Mouse (Mus musculus): ENCODE measurements at regions not wholly inside any gene's neighbourhood (a gene's known extent, or its start where the extent isn't known, plus 50 kb on each side); places are given as distances from the start of the nearest gene placed in this dataset.

GRCm38 (mm10) chr10:91734691-91735090, 553.6 kb upstream of the Tmpo start:
- no peaks in the 10 kb centered on the region; the same call in 1 of the 2 replicates for H3K27me3 ChIP-seq (ENCODE audit: insufficient read depth, low read length)
- H3K9ac ChIP-seq = no peak overlapping the region
- no peak overlapping the region for H3K4me2 ChIP-seq (ENCODE audit: low read depth)
- no peak overlapping the region for H3K27ac ChIP-seq (ENCODE audit: low read depth, low read length)
- no peak for ATAC-seq
- 72% methylated on average over 8 of the region's 8 CpGs for WGBS
- DNase-seq = no peak
- TF ChIP-seq CTCF (IDR thresholded peaks at IDR 0.05; ENCODE audit: low read depth) = 0 out of 2 replicates have a peak, but pooled peaks have one; percentile 18
- no peaks in the 10 kb centered on the region for H3K9me3 ChIP-seq (ENCODE audit: low read length)
- no peak overlapping the region for H3K4me3 ChIP-seq (ENCODE audit: low read depth, low read length)
- H3K36me3 ChIP-seq (ENCODE audit: insufficient read depth) = no peaks in the 10 kb centered on the region
- H3K4me1 ChIP-seq (ENCODE audit: insufficient read depth) = no peaks in the 10 kb centered on the region

- no peaks in the 10 kb centered on the region for H3K36me3 ChIP-seq (ENCODE audit: insufficient read depth)
- no peaks in the 10 kb centered on the region for H3K9me3 ChIP-seq (ENCODE audit: low read length)
These were observed 551.0 kb upstream of the Tmpo start for GRCm38 (mm10) chr10:91732007-91732589.

GRCm38 (mm10) chr10:91730062-91730461, 548.9 kb upstream of the Tmpo start:
- no peak overlapping the region for H3K27ac ChIP-seq (ENCODE audit: low read depth, low read length)
- 36% methylated on average over 6 of the region's 6 CpGs for WGBS
- peaks cover 3% of the 10 kb centered on the region; the same call in 1 of the 2 replicates for H3K27me3 ChIP-seq (ENCODE audit: insufficient read depth, low read length)
- DNase-seq = no peak
- no peaks in the 10 kb centered on the region for H3K9me3 ChIP-seq (ENCODE audit: low read length)
- no peaks in the 10 kb centered on the region for H3K4me1 ChIP-seq (ENCODE audit: insufficient read depth)
- no peak for ATAC-seq
- no peaks in the 10 kb centered on the region for H3K36me3 ChIP-seq (ENCODE audit: insufficient read depth)
- no peak for TF ChIP-seq CTCF (IDR thresholded peaks at IDR 0.05; ENCODE audit: low read depth)
- no peak overlapping the region for H3K9ac ChIP-seq
- no peak overlapping the region for H3K4me3 ChIP-seq (ENCODE audit: low read depth, low read length)
- H3K4me2 ChIP-seq (ENCODE audit: low read depth) = no peak overlapping the region

More at GRCm38 (mm10) chr10:91732007-91732589, 551.0 kb upstream of the Tmpo start:
- TF ChIP-seq CTCF (IDR thresholded peaks at IDR 0.05; ENCODE audit: low read depth) = no peak
- Histone ChIP-seq H3K4me2 (ENCODE audit: low read depth) (no peak overlapping the region), H3K27ac (ENCODE audit: low read depth, low read length) (no peak overlapping the region), H3K9ac (no peak overlapping the region), H3K27me3 (ENCODE audit: insufficient read depth, low read length) (no peaks in the 10 kb centered on the region; the same call in 1 of the 2 replicates), H3K4me1 (ENCODE audit: insufficient read depth) (no peaks in the 10 kb centered on the region), H3K4me3 (ENCODE audit: low read depth, low read length) (no peak overlapping the region)
- no peak for DNase-seq
- no peak for ATAC-seq
- WGBS = 45% methylated on average over 9 of the region's 9 CpGs

- Histone ChIP-seq H3K36me3 (ENCODE audit: insufficient read depth) (no peaks in the 10 kb centered on the region), H3K9ac (no peak overlapping the region), H3K27ac (ENCODE audit: low read depth, low read length) (no peak overlapping the region), H3K27me3 (ENCODE audit: insufficient read depth, low read length) (peaks cover 7% of the 10 kb centered on the region), H3K4me1 (ENCODE audit: insufficient read depth) (no peaks in the 10 kb centered on the region), H3K4me3 (ENCODE audit: low read depth, low read length) (no peak overlapping the region), H3K9me3 (ENCODE audit: low read length) (no peaks in the 10 kb centered on the region), H3K4me2 (ENCODE audit: low read depth) (no peak overlapping the region)
- ATAC-seq = peak; percentile 95
- DNase-seq = peak; percentile 92
- 32% methylated on average over 9 of the region's 9 CpGs for WGBS
- no peak for TF ChIP-seq CTCF (IDR thresholded peaks at IDR 0.05; ENCODE audit: low read depth)
These were observed 538.7 kb upstream of the Tmpo start for GRCm38 (mm10) chr10:91719561-91720371.

- DNase-seq (no peak), ATAC-seq (no peak)
- no peak for TF ChIP-seq CTCF (IDR thresholded peaks at IDR 0.05; ENCODE audit: low read depth)
- WGBS = 74% methylated on average over 7 of the region's 7 CpGs
- Histone ChIP-seq H3K4me2 (ENCODE audit: low read depth) (no peak overlapping the region), H3K4me3 (ENCODE audit: low read depth, low read length) (no peak overlapping the region), H3K4me1 (ENCODE audit: insufficient read depth) (no peaks in the 10 kb centered on the region), H3K9ac (no peak overlapping the region), H3K36me3 (ENCODE audit: insufficient read depth) (no peaks in the 10 kb centered on the region), H3K9me3 (ENCODE audit: low read length) (no peaks in the 10 kb centered on the region), H3K27ac (ENCODE audit: low read depth, low read length) (no peak overlapping the region), H3K27me3 (ENCODE audit: insufficient read depth, low read length) (peaks cover 2% of the 10 kb centered on the region; the same call in 1 of the 2 replicates)
These were observed 535.5 kb upstream of the Tmpo start for GRCm38 (mm10) chr10:91716604-91717003.

GRCm38 (mm10) chr10:91714648-91715047, 533.5 kb upstream of the Tmpo start:
- WGBS = 57% methylated on average over 3 of the region's 3 CpGs
- H3K9ac ChIP-seq = no peak overlapping the region
- DNase-seq (no peak), ATAC-seq (no peak)
- no peaks in the 10 kb centered on the region for H3K36me3 ChIP-seq (ENCODE audit: insufficient read depth)
- TF ChIP-seq CTCF (IDR thresholded peaks at IDR 0.05; ENCODE audit: low read depth) = no peak
- no peaks in the 10 kb centered on the region for H3K4me1 ChIP-seq (ENCODE audit: insufficient read depth)
- no peaks in the 10 kb centered on the region for H3K9me3 ChIP-seq (ENCODE audit: low read length)
- H3K4me2 ChIP-seq (ENCODE audit: low read depth) = no peak overlapping the region
- no peak overlapping the region for H3K27ac ChIP-seq (ENCODE audit: low read depth, low read length)
- H3K4me3 ChIP-seq (ENCODE audit: low read depth, low read length) = no peak overlapping the region
- H3K27me3 ChIP-seq (ENCODE audit: insufficient read depth, low read length) = peaks cover 2% of the 10 kb centered on the region; the same call in 1 of the 2 replicates

- Histone ChIP-seq H3K4me1 (ENCODE audit: insufficient read depth) (no peaks in the 10 kb centered on the region), H3K4me3 (ENCODE audit: low read depth, low read length) (no peak overlapping the region), H3K9me3 (ENCODE audit: low read length) (no peaks in the 10 kb centered on the region), H3K4me2 (ENCODE audit: low read depth) (no peak overlapping the region), H3K27ac (ENCODE audit: low read depth, low read length) (no peak overlapping the region), H3K9ac (no peak overlapping the region), H3K36me3 (ENCODE audit: insufficient read depth) (no peaks in the 10 kb centered on the region), H3K27me3 (ENCODE audit: insufficient read depth, low read length) (peaks cover 5% of the 10 kb centered on the region; the same call in 1 of the 2 replicates)
- DNase-seq (no peak), ATAC-seq (no peak)
- WGBS = 48% methylated on average over 7 of the region's 7 CpGs
- TF ChIP-seq CTCF (IDR thresholded peaks at IDR 0.05; ENCODE audit: low read depth) = no peak
These were observed 532.4 kb upstream of the Tmpo start for GRCm38 (mm10) chr10:91713529-91713928.
